Mouse (Mus musculus): ENCODE data around the gene Otud5. TPM values are rescaled to one million over a fixed set of nuclear protein-coding genes. Genes with fewer than 3 reads are reported as not detected.
"Not testable (repeated sequence)": the region's sequence is repeated elsewhere in the genome, so short reads cannot be mapped to it uniquely, and the experiment has no call there.

Gene Otud5
- total RNA-seq, 2 experiments from 2014 or later: 399 to 691 TPM

DNA sequence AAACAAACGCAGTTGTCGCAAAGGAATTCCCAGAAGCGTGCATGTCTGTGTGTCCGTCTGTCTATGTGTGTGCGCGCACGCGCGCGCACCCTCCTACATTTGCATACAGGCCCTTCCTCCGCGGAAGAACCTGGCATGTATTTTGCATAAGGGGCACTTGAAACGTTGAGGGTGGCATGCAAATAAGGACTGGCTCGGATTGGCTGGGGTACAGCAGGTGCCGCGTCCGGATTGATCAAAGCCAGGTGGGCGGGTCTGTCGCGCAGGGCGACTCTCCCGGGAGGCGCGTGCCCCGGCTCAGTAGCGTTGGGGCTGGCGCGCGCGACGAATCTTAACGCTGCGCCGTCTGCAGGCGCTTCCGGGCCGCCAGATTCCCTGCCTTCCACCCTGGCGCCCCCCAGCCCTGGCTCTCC, 36.8 kb downstream of the Otud5 start, which contains the start of gene Pim2:
TSS of gene Pim2 (plus strand) at position 256 of the 413 bp plus-strand sequence.
- ATAC-seq (replicated peaks; ENCODE audit: low FRiP score, poor library complexity, severe bottlenecking): peak; percentile 88

DNA sequence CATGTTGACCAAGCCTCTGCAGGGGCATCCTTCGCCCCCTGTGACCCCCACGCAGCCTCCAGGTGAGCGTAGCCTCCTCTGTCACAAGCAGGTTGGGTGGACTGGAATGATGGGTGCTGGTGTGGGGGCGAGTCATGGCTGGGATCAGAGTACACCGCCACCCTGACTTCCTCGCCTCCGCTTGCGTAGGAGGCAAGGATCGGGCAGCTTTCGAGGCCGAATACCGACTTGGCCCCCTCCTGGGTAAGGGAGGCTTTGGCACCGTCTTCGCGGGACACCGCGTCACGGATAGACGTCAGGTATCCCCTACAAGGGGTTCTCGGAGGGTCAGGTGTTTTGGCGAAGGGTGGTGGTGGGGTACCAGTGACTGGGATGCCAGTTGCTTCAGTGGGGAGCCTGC, 37.3 kb downstream of the Otud5 start:
- no peak for ATAC-seq (replicated peaks; ENCODE audit: low FRiP score, poor library complexity, severe bottlenecking)

DNA sequence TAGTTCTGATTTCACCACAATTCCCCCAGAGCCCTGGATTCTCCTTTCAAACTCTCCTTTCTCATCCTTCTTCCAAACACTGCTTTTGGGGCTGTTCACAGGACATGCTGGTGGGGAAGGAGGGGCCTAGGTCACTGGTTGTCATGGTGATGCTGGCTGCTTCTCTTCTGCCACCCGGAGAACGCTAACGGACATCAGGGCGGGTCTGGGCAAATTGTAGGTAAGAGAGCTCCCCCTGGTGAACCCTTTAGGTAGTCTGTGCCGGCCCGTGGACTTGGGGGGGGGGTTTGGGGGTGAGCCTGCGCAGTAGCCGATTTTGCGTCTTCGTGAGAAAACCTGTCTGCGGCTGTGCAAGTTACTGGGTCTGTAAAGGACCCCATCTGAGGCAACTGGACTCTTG, 38.7 kb downstream of the Otud5 start:
- 0 out of 2 replicates have a peak, but pooled peaks have one; percentile 19 for ATAC-seq (replicated peaks; ENCODE audit: low FRiP score, poor library complexity, severe bottlenecking)

DNA sequence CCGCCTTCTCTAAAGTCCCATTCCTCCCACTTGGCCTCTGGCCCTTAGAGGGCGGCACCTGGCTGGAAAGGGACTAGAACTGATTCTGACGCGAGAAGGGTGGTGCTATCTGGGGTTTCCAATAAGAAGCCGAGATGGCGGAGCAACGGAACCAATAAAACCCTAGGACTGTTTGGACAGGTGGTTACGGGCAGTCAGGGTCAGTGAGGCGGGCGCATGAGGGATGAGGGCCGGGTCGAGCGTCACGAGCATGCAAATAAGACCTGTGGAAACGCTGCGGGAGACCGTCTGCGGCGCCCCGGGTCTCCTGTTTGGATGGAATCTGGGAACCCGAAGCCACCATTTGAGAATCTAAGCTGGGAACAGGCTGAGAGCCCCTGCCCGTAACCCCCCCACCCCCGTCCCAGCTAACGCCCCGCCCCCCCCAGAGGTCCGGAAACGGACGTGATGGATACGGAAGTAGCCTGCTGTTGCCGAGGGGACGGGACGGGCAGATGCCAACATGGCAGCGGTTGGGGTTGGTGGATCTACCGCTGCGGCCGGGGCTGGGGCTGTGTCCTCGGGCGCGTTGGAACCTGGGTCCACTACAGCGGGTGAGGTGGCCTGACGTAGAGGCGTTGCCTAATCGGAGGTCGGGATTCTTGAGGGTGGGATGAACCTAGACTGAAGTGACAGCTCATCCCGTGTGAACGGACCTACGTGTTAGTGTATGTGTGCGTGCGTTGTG, 42.8 kb downstream of the Otud5 start, which contains the start of gene Slc35a2:
TSS of gene Slc35a2 (plus strand) at position 188 of the 727 bp plus-strand sequence.
- ATAC-seq (replicated peaks; ENCODE audit: low FRiP score, poor library complexity, severe bottlenecking): peak; percentile 88

DNA sequence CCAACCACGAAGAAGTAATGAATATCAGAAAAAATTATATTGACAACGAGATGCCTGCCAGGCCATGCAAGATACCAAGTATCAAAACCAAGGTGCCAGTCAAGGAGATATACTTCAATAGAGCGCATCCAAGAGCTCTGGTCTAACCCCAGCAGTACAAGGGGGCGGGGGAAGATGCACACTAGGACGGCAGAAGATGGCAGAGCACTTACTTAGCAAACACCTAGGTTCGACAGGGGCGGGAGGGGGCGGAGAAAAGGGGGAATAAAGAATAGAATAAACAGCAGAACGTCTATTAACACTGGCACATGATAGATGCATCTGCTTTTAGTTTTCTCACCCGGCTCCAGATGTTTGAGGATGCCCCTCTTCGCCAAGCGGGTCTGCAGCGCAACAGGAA, 57.0 kb downstream of the Otud5 start:
- ATAC-seq (replicated peaks; ENCODE audit: low FRiP score, poor library complexity, severe bottlenecking): no peak

DNA sequence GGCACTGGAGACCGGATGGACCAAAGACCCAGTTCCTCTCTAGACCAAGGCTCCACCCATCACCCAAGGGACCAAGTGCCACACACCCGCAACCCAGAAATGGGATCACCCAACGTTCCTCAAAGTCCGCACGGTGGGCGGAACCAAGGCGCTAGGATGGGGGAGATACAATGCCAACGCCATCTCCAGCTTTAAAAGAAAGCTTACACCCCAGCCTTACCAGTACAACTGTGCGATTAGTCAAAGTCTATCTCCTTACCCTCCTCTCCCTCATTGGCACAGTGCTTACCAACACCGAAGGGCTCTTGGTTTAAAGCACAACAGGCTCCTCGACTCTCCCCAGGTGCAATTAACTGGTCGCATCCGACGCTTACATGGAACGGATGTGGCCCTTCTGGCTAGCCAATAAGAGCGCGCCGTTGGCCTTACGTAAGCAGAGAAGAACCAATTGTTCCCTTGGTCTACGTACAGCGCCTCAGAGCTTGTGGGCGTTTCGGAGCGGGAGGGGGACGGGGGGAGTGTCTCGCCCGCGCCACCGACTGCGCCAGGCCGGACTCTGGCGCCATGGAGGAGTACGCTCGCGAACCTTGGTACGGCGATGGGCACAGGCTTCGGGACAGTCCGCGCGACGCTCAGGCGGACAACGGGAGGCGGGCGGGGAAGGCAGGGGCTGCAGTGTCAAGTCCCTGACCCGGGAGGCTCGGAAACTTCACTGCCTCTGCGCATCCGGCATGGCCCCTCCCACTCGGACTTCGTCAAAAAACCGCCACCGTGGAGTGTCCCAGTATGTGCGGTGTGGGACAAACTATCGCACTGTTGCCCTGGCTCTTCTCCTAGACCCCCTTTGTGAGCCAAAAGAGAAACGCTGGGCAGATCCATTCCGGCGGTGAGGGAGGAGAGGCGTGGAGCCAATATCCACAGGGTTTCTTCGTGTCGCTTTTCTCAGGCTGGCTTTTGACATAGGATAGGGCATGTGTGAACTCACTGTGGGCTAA, 58.0 kb downstream of the Otud5 start, which contains the start of the genes Pqbp1 and Timm17b:
TSS of gene Pqbp1 (minus strand) at position 390 of the 995 bp plus-strand sequence.
TSS of gene Timm17b (plus strand) at position 478 of the 995 bp plus-strand sequence.
- peak; percentile 96 for ATAC-seq (replicated peaks; ENCODE audit: low FRiP score, poor library complexity, severe bottlenecking)

DNA sequence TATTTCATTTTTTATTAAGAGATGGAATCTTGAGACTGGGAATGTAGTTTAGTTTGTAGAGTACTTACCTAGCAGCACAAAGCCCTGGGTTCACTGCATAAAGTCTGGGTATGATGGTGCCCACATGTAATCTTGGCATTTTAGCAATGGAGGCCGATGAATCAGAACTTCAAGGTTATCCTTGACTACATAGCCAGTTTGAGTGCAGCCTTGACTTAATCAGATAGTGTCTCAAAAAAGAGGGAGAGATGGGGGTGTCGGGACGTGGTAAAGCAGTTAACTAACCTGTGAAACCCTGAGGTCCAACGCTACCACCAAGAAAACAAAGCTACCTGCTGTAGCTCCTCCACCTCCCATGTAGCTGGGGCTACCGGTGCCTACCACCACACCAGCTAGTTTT, 63.3 kb downstream of the Otud5 start:
- no peak for ATAC-seq (replicated peaks; ENCODE audit: low FRiP score, poor library complexity, severe bottlenecking)

DNA sequence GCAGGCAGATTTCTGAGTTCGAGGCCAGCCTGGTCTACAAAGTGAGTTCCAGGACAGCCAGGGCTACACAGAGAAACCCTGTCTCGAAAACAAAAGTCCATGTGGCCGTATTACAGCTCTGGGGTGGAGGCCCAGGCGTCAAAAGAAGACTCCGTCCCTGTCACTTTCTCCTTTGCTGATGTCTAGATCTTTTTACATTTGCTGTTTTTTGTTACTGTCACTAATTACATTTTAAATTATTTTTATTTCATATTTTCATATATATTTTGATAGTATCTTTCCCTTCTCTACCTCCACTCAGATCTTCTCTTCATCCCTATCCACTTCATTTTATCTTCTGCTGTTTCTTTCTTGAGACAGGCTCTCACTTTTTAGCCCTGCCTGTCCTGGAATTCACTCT, 66.6 kb downstream of the Otud5 start, which contains the start of gene Gm10491:
TSS of gene Gm10491 (minus strand) at position 101 of the 400 bp plus-strand sequence.
- no peak for ATAC-seq (replicated peaks; ENCODE audit: low FRiP score, poor library complexity, severe bottlenecking)

DNA sequence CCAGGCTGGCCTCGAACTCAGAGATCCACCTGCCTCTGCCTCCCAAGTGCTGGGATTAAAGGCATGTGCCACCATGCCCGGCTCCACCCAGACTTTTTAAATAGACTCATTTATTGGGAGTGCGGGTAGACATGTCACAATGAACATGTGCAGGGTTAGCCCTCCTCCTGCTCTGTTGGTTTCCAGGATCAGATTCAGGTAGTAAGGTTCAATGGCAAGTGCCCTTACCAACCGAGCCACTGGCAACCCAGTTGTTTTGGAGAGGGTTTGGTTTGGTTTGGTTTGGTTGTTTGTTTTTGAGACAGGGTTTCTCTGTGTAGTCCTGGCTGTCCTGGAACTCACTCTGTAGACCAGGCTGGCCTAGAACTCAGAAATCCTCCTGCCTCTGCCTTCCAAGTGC, 68.1 kb downstream of the Otud5 start, which contains the start of gene Gm10490:
TSS of gene Gm10490 (plus strand) at position 301 of the 400 bp plus-strand sequence.
- not testable (repeated sequence) for ATAC-seq (replicated peaks; ENCODE audit: low FRiP score, poor library complexity, severe bottlenecking)

DNA sequence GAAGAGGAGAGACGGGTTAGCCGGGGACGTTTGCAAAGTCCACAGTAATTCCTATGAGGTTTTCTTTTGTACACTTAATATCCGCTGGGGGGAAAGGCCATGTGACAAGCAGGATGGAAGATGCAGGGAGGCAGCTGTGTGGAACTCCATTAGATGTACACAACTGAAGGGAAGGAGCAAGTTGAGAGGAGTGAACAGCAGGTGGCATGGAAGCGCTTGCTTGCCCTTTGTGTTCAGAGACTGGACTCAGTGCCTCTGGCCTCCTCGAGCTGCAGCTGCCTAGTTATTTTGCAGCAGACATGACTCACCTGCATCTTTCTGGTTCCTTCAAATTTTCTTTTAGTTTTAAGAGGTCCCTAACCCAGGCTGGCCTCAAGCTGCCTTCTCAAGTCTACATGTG, 69.3 kb downstream of the Otud5 start:
- no peak for ATAC-seq (replicated peaks; ENCODE audit: low FRiP score, poor library complexity, severe bottlenecking)

DNA sequence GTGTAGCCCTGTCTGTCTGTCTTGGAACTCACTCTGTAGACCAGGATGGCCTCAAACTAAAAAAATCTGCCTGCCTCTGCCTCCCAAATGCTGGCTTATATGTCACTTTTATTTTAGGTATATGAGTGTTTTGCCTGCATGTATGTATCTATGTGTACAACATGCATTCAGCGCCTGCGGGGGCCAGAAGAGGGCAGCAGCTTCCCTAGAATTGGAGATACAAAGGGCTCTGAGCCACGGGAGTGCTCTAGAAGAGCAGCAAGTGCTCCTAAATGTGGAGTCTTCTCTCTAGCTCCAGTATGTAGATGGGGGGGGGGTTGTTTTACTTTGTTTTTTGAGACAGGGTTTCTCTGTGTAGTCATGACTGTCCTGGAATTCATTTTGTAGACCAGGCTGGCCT, 74.5 kb downstream of the Otud5 start:
- peak; percentile 87 for ATAC-seq (replicated peaks; ENCODE audit: low FRiP score, poor library complexity, severe bottlenecking)

DNA sequence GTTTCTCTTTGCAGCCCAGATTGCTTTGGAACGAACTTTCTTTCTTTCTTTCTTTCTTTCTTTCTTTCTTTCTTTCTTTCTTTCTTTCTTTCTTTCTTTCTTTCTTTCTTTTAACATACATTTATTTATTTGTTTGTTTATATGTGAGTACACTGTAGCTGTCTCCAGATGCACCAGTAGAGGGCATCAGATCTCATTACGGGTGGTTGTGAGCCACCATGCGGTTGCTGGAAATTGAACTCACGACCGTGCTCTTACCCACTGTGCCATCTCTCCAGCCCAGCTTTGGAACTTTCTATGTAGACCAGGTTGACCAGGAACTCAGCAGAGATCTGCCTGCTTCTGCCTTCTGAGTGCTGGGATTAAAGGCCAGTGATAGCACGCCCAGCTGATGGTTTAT, 76.8 kb downstream of the Otud5 start:
- not testable (repeated sequence) for ATAC-seq (replicated peaks; ENCODE audit: low FRiP score, poor library complexity, severe bottlenecking)

DNA sequence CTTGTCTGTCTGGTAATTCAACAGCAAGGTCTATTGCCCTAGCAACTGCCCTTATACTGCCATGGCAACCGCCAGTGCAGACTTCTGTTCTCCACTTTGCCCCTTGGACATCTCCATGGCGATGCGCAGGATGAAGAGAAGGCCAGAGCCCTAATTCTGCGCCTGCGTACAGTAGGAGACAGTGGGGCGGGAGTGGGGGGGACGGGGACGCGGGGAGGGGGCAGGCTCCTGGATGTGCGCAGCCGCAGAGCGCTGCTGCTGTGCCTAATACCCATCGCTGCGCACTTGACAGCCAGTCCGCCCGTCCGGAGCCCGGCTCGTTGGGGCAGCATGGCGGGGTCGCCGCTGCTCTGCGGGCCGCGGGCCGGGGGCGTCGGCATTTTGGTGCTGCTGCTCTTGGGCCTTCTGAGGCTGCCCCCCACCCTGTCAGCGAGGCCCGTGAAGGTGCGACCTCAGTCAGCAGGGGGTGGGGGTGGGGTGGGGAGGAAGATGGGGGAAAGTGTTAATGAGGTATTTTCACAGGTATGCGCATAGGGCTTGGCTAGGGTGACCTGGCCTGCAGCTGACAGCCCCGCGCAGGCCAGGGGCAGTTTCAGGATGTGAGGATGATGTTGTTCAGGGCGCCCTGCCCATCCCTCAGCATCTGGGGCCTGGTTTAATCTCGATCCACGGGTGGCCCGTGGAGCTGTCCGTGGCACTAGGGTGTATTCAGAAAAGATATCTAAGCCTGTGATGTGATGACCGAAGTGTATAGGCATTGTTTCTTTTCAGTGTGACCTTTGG, 78.6 kb downstream of the Otud5 start, which contains the start of gene Pcsk1n:
TSS of gene Pcsk1n (plus strand) at position 222 of the 783 bp plus-strand sequence.
- ATAC-seq (replicated peaks; ENCODE audit: low FRiP score, poor library complexity, severe bottlenecking): no peak

DNA sequence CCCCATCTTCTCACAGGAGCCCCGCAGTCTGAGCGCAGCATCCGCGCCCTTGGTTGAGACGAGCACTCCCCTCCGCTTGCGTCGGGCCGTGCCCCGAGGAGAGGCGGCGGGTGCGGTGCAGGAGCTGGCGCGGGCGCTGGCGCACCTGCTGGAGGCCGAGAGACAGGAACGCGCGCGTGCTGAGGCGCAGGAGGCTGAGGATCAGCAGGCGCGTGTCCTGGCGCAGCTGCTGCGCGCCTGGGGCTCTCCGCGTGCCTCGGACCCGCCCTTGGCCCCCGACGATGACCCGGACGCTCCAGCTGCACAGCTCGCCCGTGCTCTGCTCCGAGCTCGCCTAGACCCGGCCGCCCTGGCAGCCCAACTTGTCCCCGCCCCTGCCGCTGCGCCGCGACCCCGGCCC, 80.9 kb downstream of the Otud5 start:
- ATAC-seq (replicated peaks; ENCODE audit: low FRiP score, poor library complexity, severe bottlenecking): no peak

Other genes starting within 250 kb of the Otud5 start
- 3.1 and 4.0 TPM in 2 replicates for gene Ccdc22, start 235.8 kb upstream of the Otud5 start, total RNA-seq (2015; ENCODE audit: low replicate concordance)
- gene Ccdc22, start 235.8 kb upstream of the Otud5 start, total RNA-seq (2017; ENCODE audit: low replicate concordance): 6.0 and 6.4 TPM in 2 replicates
- gene Cacna1f, start 234.3 kb upstream of the Otud5 start, total RNA-seq (2015; ENCODE audit: low replicate concordance): not detected in 2 replicates
- not detected in 2 replicates for gene Cacna1f, start 234.3 kb upstream of the Otud5 start, total RNA-seq (2017; ENCODE audit: low replicate concordance)
- 15.6 TPM in 1 of 2 replicates, not detected in the other for gene Syp, start 202.9 kb upstream of the Otud5 start, total RNA-seq (2015; ENCODE audit: low replicate concordance)
- 0.28 and 0.51 TPM in 2 replicates for gene Syp, start 202.9 kb upstream of the Otud5 start, total RNA-seq (2017; ENCODE audit: low replicate concordance)
- gene Prickle3, start 184.1 kb upstream of the Otud5 start, total RNA-seq (2015; ENCODE audit: low replicate concordance): 2.5 and 5.0 TPM in 2 replicates
- gene Prickle3, start 184.1 kb upstream of the Otud5 start, total RNA-seq (2017; ENCODE audit: low replicate concordance): 1.0 and 2.1 TPM in 2 replicates
- 137 and 180 TPM in 2 replicates for gene Plp2, start 170.0 kb upstream of the Otud5 start, total RNA-seq (2015; ENCODE audit: low replicate concordance)
- gene Plp2, start 170.0 kb upstream of the Otud5 start, total RNA-seq (2017; ENCODE audit: low replicate concordance): 26.9 and 37.0 TPM in 2 replicates
- gene Magix, start 160.1 kb upstream of the Otud5 start, total RNA-seq (2015; ENCODE audit: low replicate concordance): not detected in 2 replicates
- 0.09 TPM in 1 of 2 replicates, not detected in the other for gene Magix, start 160.1 kb upstream of the Otud5 start, total RNA-seq (2017; ENCODE audit: low replicate concordance)
- gene Gpkow, start 144.2 kb upstream of the Otud5 start, total RNA-seq (2015; ENCODE audit: low replicate concordance): 7.9 and 13.4 TPM in 2 replicates
- gene Gpkow, start 144.2 kb upstream of the Otud5 start, total RNA-seq (2017; ENCODE audit: low replicate concordance): 9.0 and 11.3 TPM in 2 replicates
- gene Wdr45, start 127.0 kb upstream of the Otud5 start, total RNA-seq (2015; ENCODE audit: low replicate concordance): 139 and 161 TPM in 2 replicates
- 102 and 111 TPM in 2 replicates for gene Wdr45, start 127.0 kb upstream of the Otud5 start, total RNA-seq (2017; ENCODE audit: low replicate concordance)
- gene Gm45208, start 119.1 kb upstream of the Otud5 start, total RNA-seq (2015; ENCODE audit: low replicate concordance): not detected in 2 replicates
- gene Gm45208, start 119.1 kb upstream of the Otud5 start, total RNA-seq (2017; ENCODE audit: low replicate concordance): not detected in 2 replicates
- 4.8 and 10.0 TPM in 2 replicates for gene Praf2, start 112.9 kb upstream of the Otud5 start, total RNA-seq (2015; ENCODE audit: low replicate concordance)
- 1.5 and 2.8 TPM in 2 replicates for gene Praf2, start 112.9 kb upstream of the Otud5 start, total RNA-seq (2017; ENCODE audit: low replicate concordance)
- not detected in 2 replicates for gene Ccdc120, start 90.5 kb upstream of the Otud5 start, total RNA-seq (2015; ENCODE audit: low replicate concordance)
- 1.8 TPM in 1 of 2 replicates, not detected in the other for gene Ccdc120, start 90.5 kb upstream of the Otud5 start, total RNA-seq (2017; ENCODE audit: low replicate concordance)
- gene Tfe3, start 78.8 kb upstream of the Otud5 start, total RNA-seq (2015; ENCODE audit: low replicate concordance): 16.1 and 20.2 TPM in 2 replicates
- gene Tfe3, start 78.8 kb upstream of the Otud5 start, total RNA-seq (2017; ENCODE audit: low replicate concordance): 7.1 and 18.2 TPM in 2 replicates
- gene Gripap1, start 51.6 kb upstream of the Otud5 start, total RNA-seq (2015; ENCODE audit: low replicate concordance): 146 and 177 TPM in 2 replicates
- 200 and 207 TPM in 2 replicates for gene Gripap1, start 51.6 kb upstream of the Otud5 start, total RNA-seq (2017; ENCODE audit: low replicate concordance)
- 4.8 and 5.4 TPM in 2 replicates for gene Kcnd1, start 19.1 kb upstream of the Otud5 start, total RNA-seq (2015; ENCODE audit: low replicate concordance)
- 3.6 and 4.5 TPM in 2 replicates for gene Kcnd1, start 19.1 kb upstream of the Otud5 start, total RNA-seq (2017; ENCODE audit: low replicate concordance)
- gene Pim2, start 36.9 kb downstream of the Otud5 start, total RNA-seq (2015; ENCODE audit: low replicate concordance): 41.9 and 42.8 TPM in 2 replicates
- 30.4 and 31.3 TPM in 2 replicates for gene Pim2, start 36.9 kb downstream of the Otud5 start, total RNA-seq (2017; ENCODE audit: low replicate concordance)
- gene Slc35a2, start 42.7 kb downstream of the Otud5 start, total RNA-seq (2015; ENCODE audit: low replicate concordance): 1.5 and 3.1 TPM in 2 replicates
- 10.0 and 10.9 TPM in 2 replicates for gene Slc35a2, start 42.7 kb downstream of the Otud5 start, total RNA-seq (2017; ENCODE audit: low replicate concordance)
- gene Pqbp1, start 57.9 kb downstream of the Otud5 start, total RNA-seq (2015; ENCODE audit: low replicate concordance): 7.3 and 8.4 TPM in 2 replicates
- gene Pqbp1, start 57.9 kb downstream of the Otud5 start, total RNA-seq (2017; ENCODE audit: low replicate concordance): 39.3 and 41.1 TPM in 2 replicates
- gene Timm17b, start 58.0 kb downstream of the Otud5 start, total RNA-seq (2015; ENCODE audit: low replicate concordance): 20.2 and 52.2 TPM in 2 replicates
- 8.9 and 33.2 TPM in 2 replicates for gene Timm17b, start 58.0 kb downstream of the Otud5 start, total RNA-seq (2017; ENCODE audit: low replicate concordance)
- gene Gm10491, start 66.5 kb downstream of the Otud5 start, total RNA-seq (2015; ENCODE audit: low replicate concordance): not detected in 2 replicates
- gene Gm10491, start 66.5 kb downstream of the Otud5 start, total RNA-seq (2017; ENCODE audit: low replicate concordance): not detected in 2 replicates
- gene Gm10490, start 68.2 kb downstream of the Otud5 start, total RNA-seq (2015; ENCODE audit: low replicate concordance): not detected in 2 replicates
- not detected in 2 replicates for gene Gm10490, start 68.2 kb downstream of the Otud5 start, total RNA-seq (2017; ENCODE audit: low replicate concordance)
- not detected in 2 replicates for gene Pcsk1n, start 78.5 kb downstream of the Otud5 start, total RNA-seq (2015; ENCODE audit: low replicate concordance)
- gene Pcsk1n, start 78.5 kb downstream of the Otud5 start, total RNA-seq (2017; ENCODE audit: low replicate concordance): not detected in 2 replicates
- not detected in 2 replicates for gene Eras, start 87.2 kb downstream of the Otud5 start, total RNA-seq (2015; ENCODE audit: low replicate concordance)
- gene Eras, start 87.2 kb downstream of the Otud5 start, total RNA-seq (2017; ENCODE audit: low replicate concordance): not detected in 2 replicates
- 5.0 and 9.0 TPM in 2 replicates for gene Hdac6, start 106.5 kb downstream of the Otud5 start, total RNA-seq (2015; ENCODE audit: low replicate concordance)
- 2.4 and 6.8 TPM in 2 replicates for gene Hdac6, start 106.5 kb downstream of the Otud5 start, total RNA-seq (2017; ENCODE audit: low replicate concordance)
- gene Gata1, start 136.7 kb downstream of the Otud5 start, total RNA-seq (2015; ENCODE audit: low replicate concordance): 45.1 and 78.6 TPM in 2 replicates
- gene Gata1, start 136.7 kb downstream of the Otud5 start, total RNA-seq (2017; ENCODE audit: low replicate concordance): 29.3 and 49.9 TPM in 2 replicates
- not detected in 2 replicates for gene Glod5, start 177.1 kb downstream of the Otud5 start, total RNA-seq (2015; ENCODE audit: low replicate concordance)
- not detected in 2 replicates for gene Glod5, start 177.1 kb downstream of the Otud5 start, total RNA-seq (2017; ENCODE audit: low replicate concordance)
- gene Suv39h1, start 233.4 kb downstream of the Otud5 start, total RNA-seq (2015; ENCODE audit: low replicate concordance): 13.1 and 20.9 TPM in 2 replicates
- gene Suv39h1, start 233.4 kb downstream of the Otud5 start, total RNA-seq (2017; ENCODE audit: low replicate concordance): 24.1 and 25.7 TPM in 2 replicates
- 24.4 and 27.2 TPM in 2 replicates for gene Was, start 249.1 kb downstream of the Otud5 start, total RNA-seq (2015; ENCODE audit: low replicate concordance)
- gene Was, start 249.1 kb downstream of the Otud5 start, total RNA-seq (2017; ENCODE audit: low replicate concordance): 19.1 and 27.3 TPM in 2 replicates